Mouse (Mus musculus) common myeloid progenitor, adult 5-6 weeks (primary cell): ENCODE data around the gene Nynrin. TPM values are rescaled to one million over a fixed set of nuclear protein-coding genes. Genes with fewer than 3 reads are reported as not detected.
A peak's percentile ranks its signal among the peaks of the same experiment; 100 is the strongest.

ENCODE experiments used
- ATAC-seq: replicated peaks from 2 replicates; pipeline ENCODE4 v1.8.0; 2016; ENCODE audit warnings: low read depth, mild to moderate bottlenecking, moderate TSS enrichment, inconsistent platforms; ENCODE audit not compliant: poor library complexity, severe bottlenecking
- total RNA-seq: library from RNA; stranded (forward); fragments of 200-1000, 187-1606 nt; gene quantifications from 2 replicates; pipeline ENCODE4 v1.2.3, GENCODE M21; 2017

Nynrin gene
- total RNA-seq, 1 experiment from 2014 or later: 6.5 TPM

GRCm38 (mm10) chr14:55873714-55874683 lies 20.2 kb downstream of the Nynrin start:
- peak; percentile 82 for ATAC-seq

- no peak for ATAC-seq
These were observed 23.9 kb downstream of the Nynrin start for GRCm38 (mm10) chr14:55877469-55878315.

- no peak for ATAC-seq
These were observed 24.6 kb downstream of the Nynrin start for GRCm38 (mm10) chr14:55878316-55878940.

GRCm38 (mm10) chr14:55879623-55880022 lies 25.8 kb downstream of the Nynrin start:
- ATAC-seq: peak; percentile 89

GRCm38 (mm10) chr14:55880982-55881381 lies 27.2 kb downstream of the Nynrin start:
- ATAC-seq: no peak

GRCm38 (mm10) chr14:55882171-55882641 lies 28.4 kb downstream of the Nynrin start:
- no peak for ATAC-seq

GRCm38 (mm10) chr14:55883149-55883661 lies 29.4 kb downstream of the Nynrin start:
- ATAC-seq: no peak

- ATAC-seq: no peak
These were observed 29.9 kb downstream of the Nynrin start for GRCm38 (mm10) chr14:55883663-55884062.

- 0 out of 2 replicates have a peak, but pooled peaks have one; percentile 4 for ATAC-seq
These were observed 30.4 kb downstream of the Nynrin start, which contains the start of gene Cbln3 for GRCm38 (mm10) chr14:55884166-55884565. Gene Cbln3 (minus strand): TSS chr14:55884392.

- ATAC-seq: peak; percentile 79
These were observed 30.9 kb downstream of the Nynrin start, which contains the start of gene Khnyn for GRCm38 (mm10) chr14:55884713-55885113. Gene Khnyn (plus strand): TSS chr14:55884947.

- no peak for ATAC-seq
These were observed 31.4 kb downstream of the Nynrin start for GRCm38 (mm10) chr14:55885114-55885790.

- peak; percentile 63 for ATAC-seq
These were observed 32.0 kb downstream of the Nynrin start for GRCm38 (mm10) chr14:55885791-55886271.

- ATAC-seq: no peak
These were observed 33.0 kb downstream of the Nynrin start for GRCm38 (mm10) chr14:55886571-55887382.

- no peak for ATAC-seq
These were observed 43.9 kb downstream of the Nynrin start for GRCm38 (mm10) chr14:55897671-55898070.

GRCm38 (mm10) chr14:55898947-55899346 lies 45.1 kb downstream of the Nynrin start:
- ATAC-seq: no peak

- peak; percentile 93 for ATAC-seq
These were observed 46.0 kb downstream of the Nynrin start, which contains the start of gene Sdr39u1 for GRCm38 (mm10) chr14:55899701-55900413. Gene Sdr39u1 (minus strand): TSS chr14:55900293.

GRCm38 (mm10) chr14:55900414-55900755 lies 46.6 kb downstream of the Nynrin start:
- peak; percentile 20 for ATAC-seq

GRCm38 (mm10) chr14:55905518-55905917 lies 51.7 kb downstream of the Nynrin start:
- peak; percentile 85 for ATAC-seq
